Mouse (Mus musculus) sigmoid colon, adult 10 weeks (tissue): Measurements from ENCODE around the gene Gm3159. TPM values are rescaled to one million over a fixed set of nuclear protein-coding genes. Genes with fewer than 3 reads are reported as not detected.

ENCODE experiments used
- polyA plus RNA-seq: library from polyadenylated mRNA; stranded (reverse); fragments of 350-450 nt; fragmentation: Illumina TruSeq; extraction: RNeasy Lipid Tissue Mini Kit (QIAGEN cat#74804); gene quantifications from one replicate; pipeline ENCODE4 v1.2.3, GENCODE M21; 2014; ENCODE audit warnings: low read depth, low replicate concordance

The Gm3159 gene
- not detected for polyA plus RNA-seq

DNA sequence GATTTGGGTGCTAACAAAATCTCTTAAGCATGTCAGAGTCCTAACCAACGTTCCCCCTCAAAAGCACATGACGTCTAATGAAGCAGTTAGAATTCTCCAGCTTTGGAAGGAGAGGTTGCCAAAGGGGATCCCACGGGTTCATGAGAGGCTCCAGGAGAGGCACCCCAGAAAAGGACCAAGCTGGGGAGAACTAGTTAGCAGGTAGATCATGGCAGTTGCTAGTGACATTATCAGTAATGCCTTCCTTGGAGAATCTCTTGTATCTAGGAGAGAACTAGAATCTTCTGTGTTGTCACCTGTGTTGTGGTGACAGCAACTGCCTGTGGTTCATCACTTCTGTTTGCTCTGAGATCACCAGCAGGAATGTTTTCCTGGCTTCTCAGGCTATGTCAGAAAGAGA, at the start of gene Gm3159:
Gene Gm3159, plus strand, starts transcription at position 301 of the 400 bp plus-strand sequence.

GRCm38 (mm10) chr14:4414965-4415835, 17.9 kb downstream of the Gm3159 start, which contains the start of gene Gm3164:
Gene Gm3164, plus strand, starts transcription at chr14:4415448.

DNA sequence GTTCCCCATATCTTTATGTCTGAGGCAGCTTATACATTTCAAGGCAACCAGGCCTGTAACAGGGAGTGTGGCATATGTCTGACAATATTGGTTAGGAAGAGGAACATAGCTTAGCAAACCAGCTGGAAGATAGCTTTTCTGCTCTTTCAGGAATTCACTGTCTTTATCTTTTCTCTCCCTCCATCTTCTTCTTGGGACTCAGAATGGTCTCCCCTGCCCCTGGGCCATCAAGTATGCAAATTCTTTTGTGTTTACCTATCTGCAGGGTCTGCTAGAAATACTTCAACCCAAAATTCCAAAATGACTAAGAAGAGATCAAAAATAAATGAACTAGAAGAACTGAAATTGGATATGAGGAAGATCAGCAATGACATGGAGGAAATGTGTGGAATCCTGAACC, 33.4 kb downstream of the Gm3159 start, which contains the start of gene Gm3173:
Gene Gm3173, plus strand, starts transcription at position 301 of the 400 bp plus-strand sequence.

Other genes starting within 250 kb of the Gm3159 start
- gene Gm3127, start 232.5 kb upstream of the Gm3159 start, polyA plus RNA-seq, result not detected
- gene Gm2974, start 214.9 kb upstream of the Gm3159 start, polyA plus RNA-seq, result 0.22 TPM
- not detected for gene Gm3138, start 147.9 kb upstream of the Gm3159 start, polyA plus RNA-seq
- gene Gm3149, start 80.2 kb upstream of the Gm3159 start, polyA plus RNA-seq, result not detected
- not detected for gene 2610042L04Rik, start 62.8 kb upstream of the Gm3159 start, polyA plus RNA-seq
- 0.88 TPM for gene Gm3164, start 17.9 kb downstream of the Gm3159 start, polyA plus RNA-seq
- 3.5 TPM for gene Gm3173, start 33.5 kb downstream of the Gm3159 start, polyA plus RNA-seq
- not detected for gene Gm3182, start 84.2 kb downstream of the Gm3159 start, polyA plus RNA-seq
- gene Gm3047, start 157.9 kb downstream of the Gm3159 start, polyA plus RNA-seq, result not detected
- not detected for gene Gm8159, start 234.8 kb downstream of the Gm3159 start, polyA plus RNA-seq